Mouse (Mus musculus): Measurements from ENCODE around the gene Sh3d19. TPM values are rescaled to one million over a fixed set of nuclear protein-coding genes. Genes with fewer than 3 reads are reported as not detected.
A peak's percentile ranks its signal among the peaks of the same experiment; 100 is the strongest.

Sh3d19 gene
- total and polyA plus RNA-seq, 2 experiments from 2014 or later = 13.8 to 32.0 TPM

- Histone ChIP-seq H3K9ac (replicated peaks; ENCODE audit: low read length, poor library complexity, severe bottlenecking) (no peak overlapping the region), H3K9me3 (ENCODE audit: low read length) (no peaks in the 10 kb centered on the region), H3K4me2 (ENCODE audit: low read depth, low read length, poor library complexity, severe bottlenecking) (no peak overlapping the region), H3K4me1 (ENCODE audit: insufficient read depth, low read length) (no peaks in the 10 kb centered on the region), H3K27ac (ENCODE audit: low read depth, low read length) (no peak overlapping the region), H3K36me3 (ENCODE audit: insufficient read depth, low read length) (no peaks in the 10 kb centered on the region), H3K27me3 (ENCODE audit: insufficient read depth, low read length) (no peaks in the 10 kb centered on the region), H3K4me3 (ENCODE audit: low read depth, low read length) (no peak overlapping the region)
- 94% methylated on average over 5 of the region's 5 CpGs for WGBS
- ATAC-seq (ENCODE audit: low FRiP score) = no peak
- TF ChIP-seq CTCF (IDR thresholded peaks at IDR 0.05) = peak; percentile 59
- DNase-seq (ENCODE audit: low spot score) = no peak
Observed at GRCm38 (mm10) chr3:86075593-86075992, 104.7 kb downstream of the Sh3d19 start.

GRCm38 (mm10) chr3:86076511-86077283 is 105.8 kb downstream of the Sh3d19 start:
- whole genome bisulfite sequencing = 91% methylated on average over 14 of the region's 14 CpGs
- H3K4me3 ChIP-seq (ENCODE audit: low read depth, low read length) = no peak overlapping the region
- H3K4me2 ChIP-seq (ENCODE audit: low read depth, low read length, poor library complexity, severe bottlenecking) = no peak overlapping the region
- TF ChIP-seq CTCF (IDR thresholded peaks at IDR 0.05) = no peak
- no peak for DNase-seq (ENCODE audit: low spot score)
- no peaks in the 10 kb centered on the region for H3K9me3 ChIP-seq (ENCODE audit: low read length)
- no peak for ATAC-seq (ENCODE audit: low FRiP score)
- H3K4me1 ChIP-seq (ENCODE audit: insufficient read depth, low read length) = no peaks in the 10 kb centered on the region
- no peaks in the 10 kb centered on the region for H3K27me3 ChIP-seq (ENCODE audit: insufficient read depth, low read length)
- no peaks in the 10 kb centered on the region for H3K36me3 ChIP-seq (ENCODE audit: insufficient read depth, low read length)
- H3K27ac ChIP-seq (ENCODE audit: low read depth, low read length) = no peak overlapping the region
- H3K9ac ChIP-seq (replicated peaks; ENCODE audit: low read length, poor library complexity, severe bottlenecking) = no peak overlapping the region

GRCm38 (mm10) chr3:86083051-86083450 is 112.1 kb downstream of the Sh3d19 start:
- DNase-seq (ENCODE audit: low spot score) (no peak), ATAC-seq (ENCODE audit: low FRiP score) (no peak)
- Histone ChIP-seq H3K9ac (replicated peaks; ENCODE audit: low read length, poor library complexity, severe bottlenecking) (no peak overlapping the region), H3K4me3 (ENCODE audit: low read depth, low read length) (no peak overlapping the region), H3K27ac (ENCODE audit: low read depth, low read length) (no peak overlapping the region), H3K36me3 (ENCODE audit: insufficient read depth, low read length) (0 out of 2 replicates have a peak, but pooled peaks cover 4% of the 10 kb centered on the region), H3K27me3 (ENCODE audit: insufficient read depth, low read length) (no peaks in the 10 kb centered on the region), H3K4me2 (ENCODE audit: low read depth, low read length, poor library complexity, severe bottlenecking) (no peak overlapping the region), H3K9me3 (ENCODE audit: low read length) (no peaks in the 10 kb centered on the region), H3K4me1 (ENCODE audit: insufficient read depth, low read length) (no peaks in the 10 kb centered on the region)
- no peak for TF ChIP-seq CTCF (IDR thresholded peaks at IDR 0.05)
- 95% methylated on average over 8 of the region's 8 CpGs for WGBS

- Histone ChIP-seq H3K27ac (ENCODE audit: low read depth, low read length) (no peak overlapping the region), H3K4me1 (ENCODE audit: insufficient read depth, low read length) (no peaks in the 10 kb centered on the region), H3K9me3 (ENCODE audit: low read length) (no peaks in the 10 kb centered on the region), H3K4me2 (ENCODE audit: low read depth, low read length, poor library complexity, severe bottlenecking) (no peak overlapping the region), H3K9ac (replicated peaks; ENCODE audit: low read length, poor library complexity, severe bottlenecking) (no peak overlapping the region), H3K4me3 (ENCODE audit: low read depth, low read length) (no peak overlapping the region), H3K36me3 (ENCODE audit: insufficient read depth, low read length) (peaks cover 4% of the 10 kb centered on the region; the same call in 1 of the 2 replicates), H3K27me3 (ENCODE audit: insufficient read depth, low read length) (no peaks in the 10 kb centered on the region)
- ATAC-seq (ENCODE audit: low FRiP score) (no peak), DNase-seq (ENCODE audit: low spot score) (no peak)
- 93% methylated on average over 19 of the region's 19 CpGs for WGBS
- TF ChIP-seq CTCF (IDR thresholded peaks at IDR 0.05) = no peak
Observed at GRCm38 (mm10) chr3:86085001-86085400, 114.1 kb downstream of the Sh3d19 start.

GRCm38 (mm10) chr3:86087872-86088271 is 117.0 kb downstream of the Sh3d19 start:
- Histone ChIP-seq H3K9me3 (ENCODE audit: low read length) (no peaks in the 10 kb centered on the region), H3K27me3 (ENCODE audit: insufficient read depth, low read length) (no peaks in the 10 kb centered on the region), H3K27ac (ENCODE audit: low read depth, low read length) (no peak overlapping the region), H3K4me1 (ENCODE audit: insufficient read depth, low read length) (no peaks in the 10 kb centered on the region), H3K9ac (replicated peaks; ENCODE audit: low read length, poor library complexity, severe bottlenecking) (no peak overlapping the region), H3K36me3 (ENCODE audit: insufficient read depth, low read length) (peaks cover 4% of the 10 kb centered on the region; the same call in 1 of the 2 replicates), H3K4me2 (ENCODE audit: low read depth, low read length, poor library complexity, severe bottlenecking) (no peak overlapping the region), H3K4me3 (ENCODE audit: low read depth, low read length) (no peak overlapping the region)
- 46% methylated on average over 3 of the region's 3 CpGs for WGBS
- no peak for TF ChIP-seq CTCF (IDR thresholded peaks at IDR 0.05)
- no peak for ATAC-seq (ENCODE audit: low FRiP score)
- DNase-seq (ENCODE audit: low spot score) = no peak

- no peak overlapping the region for H3K9ac ChIP-seq (replicated peaks; ENCODE audit: low read length, poor library complexity, severe bottlenecking)
- H3K4me1 ChIP-seq (ENCODE audit: insufficient read depth, low read length) = 0 out of 2 replicates have a peak, but pooled peaks cover 4% of the 10 kb centered on the region
- H3K4me3 ChIP-seq (ENCODE audit: low read depth, low read length) = no peak overlapping the region
- ATAC-seq (ENCODE audit: low FRiP score) (peak; percentile 54; the same call in 1 of the 2 replicates), DNase-seq (ENCODE audit: low spot score) (peak; percentile 44)
- H3K9me3 ChIP-seq (ENCODE audit: low read length) = no peaks in the 10 kb centered on the region
- 21% methylated on average over 6 of the region's 6 CpGs for WGBS
- no peaks in the 10 kb centered on the region for H3K27me3 ChIP-seq (ENCODE audit: insufficient read depth, low read length)
- peak overlapping the region; percentile 60 for H3K27ac ChIP-seq (ENCODE audit: low read depth, low read length)
- no peaks in the 10 kb centered on the region; the same call in 1 of the 2 replicates for H3K36me3 ChIP-seq (ENCODE audit: insufficient read depth, low read length)
- no peak for TF ChIP-seq CTCF (IDR thresholded peaks at IDR 0.05)
- H3K4me2 ChIP-seq (ENCODE audit: low read depth, low read length, poor library complexity, severe bottlenecking) = no peak overlapping the region
Observed at GRCm38 (mm10) chr3:86093213-86093845, 122.4 kb downstream of the Sh3d19 start.
